ENCODE assay signal across 23 mouse cellular contexts in the genomic region with DNA sequence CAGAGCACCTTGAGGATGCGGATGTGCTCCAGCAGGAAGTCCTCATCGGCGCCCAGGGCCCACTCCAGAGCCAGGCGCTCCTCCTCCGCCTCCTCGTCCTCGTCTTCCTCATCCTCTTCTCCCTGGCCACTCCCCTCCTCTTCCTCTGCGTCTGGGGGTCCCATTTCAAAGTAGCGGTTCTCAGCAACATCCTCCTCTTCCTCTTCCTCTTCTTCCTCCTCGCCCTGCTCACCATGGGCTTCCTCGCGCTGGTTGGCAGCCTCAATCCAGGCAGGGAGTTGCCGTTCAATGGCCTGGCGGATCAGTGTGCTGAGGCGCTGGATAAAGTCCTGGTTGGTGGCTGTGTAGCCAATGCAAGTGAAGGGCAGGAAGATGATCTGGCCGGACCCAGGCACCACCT. TPM values are rescaled to one million over a fixed set of nuclear protein-coding genes. Genes with fewer than 3 reads are reported as not detected.
"Had no signal": no experiment of that assay in that cellular context is flagged by ENCODE, and none has a peak within 500 bp of the region (broad histone marks: within the 10 kb centered on the region; RNA-seq: fewer than 3 reads in every experiment).

No protein-coding gene starts in this region.

- H3K27ac ChIP-seq: heart, embryonic 10.5 days; hindbrain, embryonic 13.5 days; hindbrain, embryonic 15.5 days; hindbrain, postnatal 0 days; kidney, embryonic 15.5 days; kidney, postnatal 0 days; limb, embryonic 10.5 days; limb, embryonic 12.5 days; liver, embryonic 12.5 days; liver, embryonic 14.5 days had no signal

- H3K27me3 ChIP-seq: heart, embryonic 12.5 days; hindbrain, embryonic 13.5 days; hindbrain, embryonic 15.5 days; kidney, embryonic 15.5 days; limb, embryonic 12.5 days; liver, embryonic 12.5 days had no signal

- H3K4me2 ChIP-seq: heart, embryonic 12.5 days; hindbrain, embryonic 13.5 days; hindbrain, embryonic 15.5 days; kidney, embryonic 15.5 days; limb, embryonic 12.5 days; liver, embryonic 12.5 days had no signal

- H3K4me1 ChIP-seq: hindbrain, embryonic 13.5 days; hindbrain, embryonic 15.5 days; limb, embryonic 10.5 days; limb, embryonic 12.5 days had no signal

- DNase-seq: gastrocnemius, postnatal 14 days; gastrocnemius, postnatal 36 days; heart, adult 18-20 months; heart, postnatal 10 days; kidney, adult 11 months; kidney, adult 2 months; kidney, adult 9 months; kidney, postnatal 14 days; kidney, postnatal 36 days had no signal

- ATAC-seq: hindbrain, postnatal 0 days; intestine, embryonic 16.5 days; liver, embryonic 12.5 days had no signal

- H3K9ac ChIP-seq: heart, embryonic 12.5 days; hindbrain, embryonic 13.5 days; hindbrain, embryonic 15.5 days; kidney, embryonic 15.5 days; limb, embryonic 12.5 days; liver, embryonic 12.5 days; liver, embryonic 14.5 days had no signal

- H3K9me3 ChIP-seq: heart, embryonic 10.5 days; heart, embryonic 12.5 days; hindbrain, embryonic 13.5 days; hindbrain, embryonic 15.5 days; kidney, embryonic 15.5 days; limb, embryonic 10.5 days; limb, embryonic 12.5 days; liver, embryonic 12.5 days had no signal

- H3K4me3 ChIP-seq: heart, embryonic 10.5 days; heart, embryonic 12.5 days; hindbrain, embryonic 13.5 days; hindbrain, embryonic 15.5 days; kidney, embryonic 15.5 days; limb, embryonic 10.5 days; limb, embryonic 12.5 days; liver, embryonic 12.5 days had no signal

RNA-seq across cellular contexts. Expression of a gene that starts 8.8 kb away (rescaled TPM):
- total RNA-seq: hematopoietic stem cell, adult 5-6 weeks had no signal

RNA-seq across cellular contexts. Expression of a gene that starts 30.8 kb away (rescaled TPM):
- total RNA-seq: hematopoietic stem cell, adult 5-6 weeks had no signal
- polyA plus RNA-seq: liver, adult 2 months had no signal
